Mouse (Mus musculus): ENCODE measurements around the gene Glb1l2.

Glb1l2 gene

GRCm38 (mm10) chr9:26727445-26727844 lies 78.8 kb downstream of the Glb1l2 start:
- peak; percentile 69 for DNase-seq

GRCm38 (mm10) chr9:26725709-26726108 lies 80.6 kb downstream of the Glb1l2 start:
- DNase-seq = no peak

- DNase-seq = no peak
Observed at GRCm38 (mm10) chr9:26721771-26722170, 84.5 kb downstream of the Glb1l2 start.

DNA sequence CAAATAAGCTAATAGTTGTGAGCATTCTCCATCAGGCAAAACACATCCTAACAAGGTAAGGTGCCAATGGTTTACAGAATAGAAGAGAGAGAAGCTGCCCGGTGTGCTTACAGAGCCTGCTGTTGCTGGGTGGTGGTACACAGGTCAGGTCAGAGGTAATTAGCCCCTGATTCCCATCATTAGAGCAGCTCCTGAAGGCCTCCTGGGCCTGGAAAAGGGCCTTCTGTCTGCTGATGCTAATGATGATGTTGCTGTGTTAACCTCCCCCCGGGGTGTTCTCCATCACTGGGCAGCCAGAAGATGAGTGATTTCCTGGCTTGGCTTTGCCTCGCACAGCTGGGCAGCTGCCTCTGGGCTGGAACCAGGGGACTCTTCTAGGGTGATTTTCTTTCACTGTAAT lies 87.9 kb downstream of the Glb1l2 start:
- DNase-seq = no peak
